8 mouse cellular contexts compared by ENCODE assay signal in genomic region chr7:16308093-16308492, GRCm38 (mm10). TPM values are rescaled to one million over a fixed set of nuclear protein-coding genes. Genes with fewer than 3 reads are reported as not detected.
A peak's percentile ranks its signal among the peaks of the same experiment; 100 is the strongest.
DNase-seq lines count a peak whose midpoint lies in the region; ATAC-seq and TF ChIP-seq lines count a peak whose summit lies in the region.
"Not testable (repeated sequence)": the region's sequence is repeated elsewhere in the genome, so short reads cannot be mapped to it uniquely, and the experiment has no call there.

TSS of gene Bbc3 (plus strand) at chr7:16308393.

- peak within 1 kb of the TSS; percentile 57; the same call in 1 of the 2 replicates for H3K27ac ChIP-seq in embryonic facial prominence, embryonic 12.5 days
- peak within 1 kb of the TSS; percentile 95 for H3K27ac ChIP-seq in gastrocnemius, adult 2 months
- 0 out of 2 replicates have a peak within 1 kb of the TSS, but pooled peaks have one; percentile 36 for H3K27ac ChIP-seq in hindbrain, embryonic 14.5 days
- H3K27ac ChIP-seq in limb, embryonic 15.5 days = peak within 1 kb of the TSS; percentile 72
- peak within 1 kb of the TSS; percentile 91 for H3K27ac ChIP-seq in neural tube, embryonic 15.5 days (replicated peaks)

- not testable (repeated sequence) for H3K36me3 ChIP-seq in E14TG2a.4 (ENCODE audit: insufficient read depth, low read length); embryonic facial prominence, embryonic 12.5 days; hindbrain, embryonic 14.5 days (replicated peaks; ENCODE audit: control insufficient read depth, insufficient read depth); limb, embryonic 15.5 days; neural tube, embryonic 15.5 days
- peaks cover 32% of the 10 kb centered on the region for H3K36me3 ChIP-seq in megakaryocyte, embryonic 14.5 days (replicated peaks; ENCODE audit: low read length)

- not testable (repeated sequence) for DNase-seq in gastrocnemius, adult 2 months; hindbrain, embryonic 14.5 days (ENCODE audit: low spot score); layer of hippocampus, postnatal 10 days (ENCODE audit: low spot score in 2 of 2)

- peak within 1 kb of the TSS; percentile 98 for H3K4me2 ChIP-seq in embryonic facial prominence, embryonic 12.5 days (replicated peaks)
- H3K4me2 ChIP-seq in hindbrain, embryonic 14.5 days (replicated peaks) = peak within 1 kb of the TSS; percentile 94
- H3K4me2 ChIP-seq in limb, embryonic 15.5 days = peak within 1 kb of the TSS; percentile 98
- H3K4me2 ChIP-seq in neural tube, embryonic 15.5 days = peak within 1 kb of the TSS; percentile 95

- peak within 1 kb of the TSS; percentile 78 for H3K9ac ChIP-seq in embryonic facial prominence, embryonic 12.5 days
- H3K9ac ChIP-seq in hindbrain, embryonic 14.5 days = peak within 1 kb of the TSS; percentile 53
- H3K9ac ChIP-seq in limb, embryonic 15.5 days = peak within 1 kb of the TSS; percentile 42; the same call in 1 of the 2 replicates
- peak within 1 kb of the TSS; percentile 71 for H3K9ac ChIP-seq in neural tube, embryonic 15.5 days (replicated peaks)

- H3K27me3 ChIP-seq in E14TG2a.4 (ENCODE audit: insufficient read depth, low read length) = peaks cover 15% of the 10 kb centered on the region
- H3K27me3 ChIP-seq in embryonic facial prominence, embryonic 12.5 days = peaks cover 32% of the 10 kb centered on the region
- not testable (repeated sequence) for H3K27me3 ChIP-seq in hindbrain, embryonic 14.5 days (ENCODE audit: control insufficient read depth, insufficient read depth, low read length); megakaryocyte, embryonic 14.5 days (replicated peaks); neural tube, embryonic 15.5 days (replicated peaks)
- peaks cover 17% of the 10 kb centered on the region for H3K27me3 ChIP-seq in limb, embryonic 15.5 days

- H3K9me3 ChIP-seq in E14TG2a.4 (ENCODE audit: low read length); embryonic facial prominence, embryonic 12.5 days; hindbrain, embryonic 14.5 days (ENCODE audit: control insufficient read depth, low read length); limb, embryonic 15.5 days; megakaryocyte, embryonic 14.5 days; neural tube, embryonic 15.5 days (replicated peaks): not testable (repeated sequence)

- intact Hi-C loops in gastrocnemius, adult 2 months (cut with DNase I) = not testable (repeated sequence)

- WGBS in embryonic facial prominence, embryonic 12.5 days = 69% methylated on average over 1 of the region's 1 CpGs
- WGBS in hindbrain, embryonic 14.5 days = 70% methylated on average over 1 of the region's 1 CpGs
- 48% methylated on average over 1 of the region's 1 CpGs for WGBS in limb, embryonic 15.5 days
- WGBS in neural tube, embryonic 15.5 days = 56% methylated on average over 1 of the region's 1 CpGs

- not testable (repeated sequence) for TF ChIP-seq CTCF in E14TG2a.4 (conservative IDR thresholded peaks at IDR 0.05; ENCODE audit: low read length); gastrocnemius, adult 2 months (IDR thresholded peaks at IDR 0.05)

- peak within 1 kb of the TSS; percentile 100 for H3K4me3 ChIP-seq in E14TG2a.4 (replicated peaks; ENCODE audit: low read length)
- peak within 1 kb of the TSS; percentile 71 for H3K4me3 ChIP-seq in embryonic facial prominence, embryonic 12.5 days
- H3K4me3 ChIP-seq in gastrocnemius, adult 2 months = peak within 1 kb of the TSS; percentile 84
- peak within 1 kb of the TSS; percentile 63 for H3K4me3 ChIP-seq in hindbrain, embryonic 14.5 days (replicated peaks; ENCODE audit: low read length)
- peak within 1 kb of the TSS; percentile 65 for H3K4me3 ChIP-seq in limb, embryonic 15.5 days
- H3K4me3 ChIP-seq in megakaryocyte, embryonic 14.5 days (replicated peaks) = peak within 1 kb of the TSS; percentile 99
- H3K4me3 ChIP-seq in neural tube, embryonic 15.5 days (replicated peaks) = peak within 1 kb of the TSS; percentile 69

- peaks cover 43% of the 10 kb centered on the region for H3K4me1 ChIP-seq in E14TG2a.4 (replicated peaks; ENCODE audit: low read depth, low read length)
- H3K4me1 ChIP-seq in embryonic facial prominence, embryonic 12.5 days = peaks cover 39% of the 10 kb centered on the region
- H3K4me1 ChIP-seq in hindbrain, embryonic 14.5 days (replicated peaks; ENCODE audit: control insufficient read depth, insufficient read depth, low read length) = peaks cover 21% of the 10 kb centered on the region
- H3K4me1 ChIP-seq in limb, embryonic 15.5 days = peaks cover 46% of the 10 kb centered on the region
- peaks cover 38% of the 10 kb centered on the region for H3K4me1 ChIP-seq in megakaryocyte, embryonic 14.5 days
- peaks cover 44% of the 10 kb centered on the region for H3K4me1 ChIP-seq in neural tube, embryonic 15.5 days

- not testable (repeated sequence) for ATAC-seq in embryonic facial prominence, embryonic 12.5 days (ENCODE audit: insufficient number of reproducible peaks, insufficient read depth, low FRiP score, low TSS enrichment); hindbrain, embryonic 14.5 days (ENCODE audit: low FRiP score); limb, embryonic 15.5 days (ENCODE audit: insufficient number of reproducible peaks, low FRiP score, low TSS enrichment, low read depth); neural tube, embryonic 15.5 days (ENCODE audit: low FRiP score)

RNA-seq across cellular contexts. Expression of gene Bbc3, which starts in this region (rescaled TPM):
- 7.4 and 8.5 TPM in 2 replicates for polyA plus RNA-seq in embryonic facial prominence, embryonic 12.5 days (2016; fragmentation: Nextera tagmentation; extraction: Ambion mirVana)
- total RNA-seq in gastrocnemius, adult 2 months (2021) = 1 to 10 TPM; 1.4 to 2.9 TPM
- polyA plus RNA-seq in hindbrain, embryonic 14.5 days (2014; fragmentation: Nextera tagmentation; extraction: Ambion mirVana) = 20.3 and 21.0 TPM in 2 replicates
- total RNA-seq in layer of hippocampus, postnatal 10 days (2021) = 10 to 100 TPM; 28.0 to 30.0 TPM
- 6.4 and 7.0 TPM in 2 replicates for polyA plus RNA-seq in limb, embryonic 15.5 days (2015; fragmentation: Nextera tagmentation; extraction: Ambion mirVana)
- polyA plus RNA-seq in megakaryocyte, embryonic 14.5 days (2012; ENCODE audit: insufficient read depth, low replicate concordance) = 1,043 and 5,254 TPM in 2 replicates
- 25.4 and 27.5 TPM in 2 replicates for polyA plus RNA-seq in neural tube, embryonic 15.5 days (2015; fragmentation: Nextera tagmentation; extraction: Ambion mirVana)

Comparison
In these comparisons a context has a peak if more than half of its experiments do, and no peak if none do; other contexts are left out.
1. RNA of gene Bbc3 (total RNA-seq): 28.0 to 30.0 TPM in layer of hippocampus, postnatal 10 days; 1.4 to 2.9 TPM in gastrocnemius, adult 2 months; every median in the first group is over 4 times any median in the second.
2. RNA of gene Bbc3 (polyA plus RNA-seq): 1,043 to 5,254 TPM in megakaryocyte, embryonic 14.5 days; 25.4 to 27.5 TPM in neural tube, embryonic 15.5 days, 20.3 to 21.0 TPM in hindbrain, embryonic 14.5 days, 7.4 to 8.5 TPM in embryonic facial prominence, embryonic 12.5 days and 6.4 to 7.0 TPM in limb, embryonic 15.5 days; every median in the first group is over 10 times any median in the second.
3. H3K27ac ChIP-seq: peak in every context shown above with its lines; median percentile 95 in gastrocnemius, adult 2 months; 91 in neural tube, embryonic 15.5 days; 72 in limb, embryonic 15.5 days; 57 in embryonic facial prominence, embryonic 12.5 days; 36 in hindbrain, embryonic 14.5 days.
4. Peak in every context shown above with its lines, with median percentiles within 50 percentile points of each other: H3K4me3 ChIP-seq, H3K4me2 ChIP-seq and H3K9ac ChIP-seq.